Mouse (Mus musculus): ENCODE results near the gene Steap4. TPM values are rescaled to one million over a fixed set of nuclear protein-coding genes. Genes with fewer than 3 reads are reported as not detected.

The Steap4 gene
- not detected for total RNA-seq (2023)

GRCm38 (mm10) chr5:7960176-7960575 lies at the start of gene Steap4:
Gene Steap4 (plus strand): TSS chr5:7960457.

Other genes with a start within 250 kb of the Steap4 start
- gene Sri, start 85.6 kb downstream of the Steap4 start, total RNA-seq (2023) = 228 TPM